Mouse (Mus musculus) kidney, adult 18-20 months (tissue): ENCODE measurements around the gene Kcnk4.

ENCODE experiments used
- DNase-seq: peaks from one replicate; pipeline ENCODE4 v3.0.0; 2021

Gene Kcnk4

DNA sequence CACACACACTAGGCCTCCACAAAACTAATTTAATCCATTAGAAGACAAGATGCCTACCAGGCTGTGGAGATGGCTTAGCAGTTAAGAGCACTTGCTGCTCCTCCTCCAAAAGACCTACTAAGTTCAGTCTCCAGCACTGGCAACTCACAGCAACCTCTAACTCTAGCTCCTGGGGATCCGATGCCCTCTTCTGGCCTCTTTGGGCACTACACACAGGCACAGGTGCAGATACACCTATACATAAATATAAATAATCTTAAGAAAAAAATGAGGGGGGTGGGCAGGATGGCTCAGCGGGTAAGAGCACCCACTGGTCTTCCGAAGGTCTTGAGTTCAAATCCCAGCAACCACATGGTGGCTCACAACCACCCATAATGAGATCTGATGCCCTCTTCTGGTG is 2.0 kb upstream of the Kcnk4 start:
- no peak for DNase-seq

DNA sequence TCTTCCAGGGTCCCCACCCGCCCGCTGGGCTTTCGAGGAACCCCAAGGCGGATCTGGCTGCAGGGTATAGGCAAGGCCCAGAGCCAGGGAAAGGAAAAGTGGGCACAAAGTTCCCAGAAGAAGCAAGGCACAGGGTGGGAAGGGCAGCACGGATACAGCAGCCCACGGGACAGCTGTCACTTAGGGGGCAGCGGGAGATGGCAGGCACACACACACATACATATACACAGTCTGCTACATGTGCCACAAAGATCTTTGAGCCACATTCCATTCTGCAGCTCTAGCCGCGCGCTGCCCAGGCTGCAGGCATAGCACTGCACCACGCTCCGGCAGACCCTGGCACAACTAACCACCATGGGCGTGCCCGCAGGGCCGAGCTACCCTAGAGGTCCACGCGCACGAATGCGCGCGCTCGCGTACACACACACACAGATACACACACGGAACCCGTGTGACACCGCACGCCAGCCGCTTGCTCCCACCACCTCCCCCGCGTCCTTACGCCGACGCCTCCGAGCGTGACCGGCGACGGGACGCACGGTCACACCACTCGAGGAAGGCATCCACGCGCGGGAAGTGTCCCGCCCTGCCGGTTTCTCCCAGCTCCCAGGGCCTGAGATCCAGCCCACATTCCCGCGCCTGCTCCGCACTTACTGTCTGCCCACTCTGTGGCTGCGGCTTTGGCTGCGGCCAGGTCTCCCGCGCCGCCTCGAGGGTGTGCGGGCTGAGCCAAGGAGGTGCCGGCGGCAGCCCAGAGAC is 700 bp downstream of the Kcnk4 start:
- peak; percentile 44 for DNase-seq

DNA sequence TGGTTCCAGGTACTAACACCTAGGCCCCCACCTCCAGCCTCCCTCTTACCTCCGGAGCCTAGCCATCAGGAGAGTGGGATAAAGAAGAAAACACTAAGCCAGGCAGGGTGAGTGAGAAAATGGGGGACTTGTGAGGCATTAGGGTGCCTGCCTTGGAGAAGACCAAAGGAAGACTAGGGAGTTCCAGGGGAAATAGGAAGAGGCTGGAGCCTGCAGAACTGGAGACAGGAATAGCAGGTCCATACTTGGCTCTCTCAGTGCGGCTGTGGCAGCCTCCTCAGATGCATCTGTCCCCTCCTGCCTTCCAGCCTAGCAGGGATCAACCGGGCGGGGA is 1.2 kb downstream of the Kcnk4 start:
- DNase-seq = no peak

DNA sequence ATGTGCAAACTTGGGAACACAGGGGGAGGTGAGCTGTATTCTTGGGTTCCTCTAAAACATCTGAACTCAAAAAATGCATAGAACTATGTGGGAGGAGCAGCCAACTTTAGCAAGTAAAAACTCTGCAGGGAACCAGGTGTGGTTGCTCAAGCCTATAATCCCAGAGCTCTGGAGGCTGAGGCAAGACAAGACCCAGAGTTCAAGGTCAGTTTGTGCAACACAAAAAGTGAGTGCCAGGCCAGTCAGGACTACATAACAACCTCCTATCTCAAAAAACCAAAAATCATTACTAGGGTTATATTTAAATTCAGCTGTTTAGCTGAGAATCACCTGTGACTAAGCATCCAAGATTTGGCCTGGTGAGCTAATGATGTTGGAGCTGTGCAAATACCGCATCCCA is 2.3 kb downstream of the Kcnk4 start:
- DNase-seq = no peak

DNA sequence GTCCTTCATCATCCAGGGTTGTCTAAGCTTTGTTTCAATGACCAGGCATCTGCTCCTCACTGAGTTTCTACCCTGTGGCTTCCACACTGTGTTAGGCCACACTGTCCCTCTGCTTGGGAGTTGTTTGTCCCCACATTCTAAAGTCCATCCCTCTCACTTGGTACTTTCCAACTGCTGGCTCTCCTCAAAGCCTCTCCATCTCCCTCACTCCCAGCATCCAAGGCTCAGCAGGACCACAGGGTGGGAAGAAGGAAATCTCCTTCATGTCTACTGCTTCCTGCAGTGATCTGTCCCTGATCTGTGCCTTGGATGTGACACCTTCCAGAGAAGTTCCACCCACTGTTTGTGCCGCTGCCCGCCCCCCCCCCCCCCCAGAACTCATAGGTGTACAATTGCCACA is 3.3 kb downstream of the Kcnk4 start:
- no peak for DNase-seq

DNA sequence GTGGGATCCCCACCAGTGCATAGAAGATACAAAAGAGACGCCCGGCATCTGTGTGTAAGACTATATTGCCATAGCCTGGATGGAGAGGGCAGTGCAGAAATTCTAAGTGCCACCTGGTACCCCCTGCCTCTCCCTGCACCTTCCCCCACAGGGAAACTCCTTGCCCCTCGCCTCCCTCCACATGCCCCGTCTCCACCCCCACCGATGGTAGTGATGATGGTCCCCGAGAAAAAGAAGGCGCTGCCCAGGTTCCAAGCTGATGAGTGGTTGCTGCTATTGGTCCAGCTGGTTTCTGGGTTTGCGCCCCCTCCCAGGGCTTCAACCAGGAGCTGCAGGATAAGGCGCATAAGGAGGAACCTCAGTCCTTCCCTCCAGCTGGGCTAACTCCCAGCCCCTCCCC is 6.2 kb downstream of the Kcnk4 start:
- DNase-seq = no peak

DNA sequence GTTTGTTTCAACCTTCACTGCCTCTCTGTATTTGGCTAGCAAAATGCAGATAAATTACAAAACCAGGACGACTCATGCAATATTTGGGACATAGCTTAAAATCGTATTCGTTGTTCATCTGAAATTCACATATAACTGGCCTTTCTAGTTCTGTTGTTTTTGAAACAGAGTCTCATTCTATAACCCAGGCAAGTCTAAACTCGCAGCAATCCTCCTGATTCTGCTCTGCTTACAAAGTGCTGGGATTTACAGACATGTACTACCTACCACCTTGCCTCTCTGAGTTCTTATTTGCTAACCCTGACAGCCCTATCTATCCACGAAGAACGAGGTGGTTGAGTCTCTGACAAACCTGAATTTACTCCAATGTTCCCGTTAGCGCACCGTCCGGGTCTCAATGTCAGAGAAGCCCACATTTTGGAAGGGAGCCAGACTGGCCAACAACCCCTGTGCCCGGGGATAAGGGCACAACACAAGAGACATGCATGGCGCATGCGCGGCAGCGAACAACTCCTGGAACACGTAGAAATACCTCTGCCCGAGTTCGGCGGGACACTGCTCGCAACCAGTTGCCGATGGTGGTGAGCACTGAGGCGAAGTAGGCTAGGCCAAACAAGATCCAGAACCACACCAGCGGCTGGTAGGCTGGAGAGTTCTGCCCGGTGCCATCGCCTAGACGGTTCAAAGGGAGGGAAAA is 7.6 kb downstream of the Kcnk4 start:
- DNase-seq = peak; percentile 63

DNA sequence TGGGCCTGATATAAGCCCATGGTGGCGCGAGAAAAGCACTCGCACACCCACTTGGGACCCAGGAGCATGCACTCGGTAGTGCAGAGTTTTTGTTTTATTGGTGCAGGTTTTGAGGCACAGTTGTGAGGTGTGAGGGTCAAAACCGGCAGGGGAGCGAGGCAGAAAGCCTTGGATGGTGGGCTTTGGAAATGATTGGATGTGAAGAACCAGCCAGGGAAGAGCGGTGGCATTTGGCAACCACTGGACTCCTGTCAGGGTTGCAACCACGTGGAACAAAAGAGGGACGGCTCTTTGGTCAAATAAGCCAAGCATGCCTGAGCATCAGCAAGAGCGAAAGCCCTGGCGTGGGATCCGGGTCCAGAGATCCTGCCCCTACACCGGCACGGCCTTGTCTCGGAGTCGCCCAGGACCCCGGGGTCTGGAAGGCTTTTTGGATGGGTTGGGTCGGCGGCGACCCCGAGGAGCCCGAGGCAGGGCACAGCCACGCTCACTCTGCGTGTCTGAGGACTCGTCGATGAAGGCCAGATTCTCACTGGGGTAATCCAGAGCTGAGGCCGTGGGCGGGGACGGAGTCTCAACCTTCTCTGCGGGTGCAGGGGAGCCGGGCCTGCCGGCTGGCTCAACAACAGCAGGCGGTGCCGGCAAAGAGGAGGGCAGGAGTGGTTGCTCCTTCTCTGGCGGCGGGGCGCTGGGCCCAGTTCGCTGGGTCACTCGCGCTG is 8.5 kb downstream of the Kcnk4 start:
- no peak for DNase-seq

DNA sequence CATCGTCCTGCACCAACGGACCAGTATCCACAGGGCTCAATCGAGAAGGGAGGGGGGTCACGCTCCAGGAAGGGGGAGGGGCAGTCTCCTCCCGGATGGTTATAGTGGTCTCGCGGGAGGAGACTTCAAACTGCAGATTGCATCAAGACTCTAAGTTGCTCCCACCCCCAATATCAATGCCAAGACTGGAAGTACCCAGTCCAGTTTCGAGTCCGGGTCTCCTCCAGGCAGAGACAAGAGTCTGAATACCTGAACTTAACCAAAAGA is 9.1 kb downstream of the Kcnk4 start, which contains the start of gene Catsperz:
Gene Catsperz (minus strand): TSS at position 74 of the 267 bp plus-strand sequence.
- no peak for DNase-seq

DNA sequence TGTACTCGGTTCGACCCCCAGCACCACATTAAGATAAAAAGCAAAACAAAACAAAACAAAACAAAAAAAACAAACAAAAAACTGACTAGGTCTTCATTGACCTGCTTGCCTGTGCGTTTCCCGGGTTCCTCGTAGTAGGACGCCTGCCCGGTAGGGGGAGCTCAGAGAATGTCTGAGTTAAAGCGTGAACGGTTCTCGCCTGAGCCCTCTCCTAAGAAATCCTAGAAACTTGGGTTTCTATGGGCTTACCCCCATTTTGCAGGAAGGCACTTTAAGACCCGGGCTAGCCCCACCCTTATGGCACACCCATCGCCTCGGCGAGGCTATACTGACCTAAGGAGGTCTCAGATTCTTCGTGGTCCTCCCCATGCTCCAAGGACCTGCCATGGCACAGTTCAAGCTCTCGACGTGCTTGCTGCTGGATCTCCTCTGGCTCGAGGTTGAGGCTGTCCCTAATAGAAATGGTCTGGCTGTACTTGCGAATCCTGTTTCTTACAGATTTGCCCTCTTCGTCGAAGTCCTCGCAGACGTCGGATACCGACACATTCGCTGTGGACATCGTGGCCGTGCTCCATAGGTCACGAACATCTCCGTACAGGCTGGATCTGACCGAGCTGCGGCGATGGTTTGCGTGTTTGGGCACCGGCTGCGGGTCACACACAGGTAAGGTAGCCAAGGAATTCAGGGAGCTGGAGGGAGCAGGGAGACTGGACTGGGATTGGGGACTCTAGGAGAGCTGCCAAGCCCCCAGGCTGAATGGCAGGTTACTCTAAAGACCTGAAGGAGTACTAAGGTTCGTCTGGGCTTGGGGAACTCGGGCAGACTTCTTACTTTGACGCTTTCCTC is 9.6 kb downstream of the Kcnk4 start:
- peak; percentile 93 for DNase-seq

DNA sequence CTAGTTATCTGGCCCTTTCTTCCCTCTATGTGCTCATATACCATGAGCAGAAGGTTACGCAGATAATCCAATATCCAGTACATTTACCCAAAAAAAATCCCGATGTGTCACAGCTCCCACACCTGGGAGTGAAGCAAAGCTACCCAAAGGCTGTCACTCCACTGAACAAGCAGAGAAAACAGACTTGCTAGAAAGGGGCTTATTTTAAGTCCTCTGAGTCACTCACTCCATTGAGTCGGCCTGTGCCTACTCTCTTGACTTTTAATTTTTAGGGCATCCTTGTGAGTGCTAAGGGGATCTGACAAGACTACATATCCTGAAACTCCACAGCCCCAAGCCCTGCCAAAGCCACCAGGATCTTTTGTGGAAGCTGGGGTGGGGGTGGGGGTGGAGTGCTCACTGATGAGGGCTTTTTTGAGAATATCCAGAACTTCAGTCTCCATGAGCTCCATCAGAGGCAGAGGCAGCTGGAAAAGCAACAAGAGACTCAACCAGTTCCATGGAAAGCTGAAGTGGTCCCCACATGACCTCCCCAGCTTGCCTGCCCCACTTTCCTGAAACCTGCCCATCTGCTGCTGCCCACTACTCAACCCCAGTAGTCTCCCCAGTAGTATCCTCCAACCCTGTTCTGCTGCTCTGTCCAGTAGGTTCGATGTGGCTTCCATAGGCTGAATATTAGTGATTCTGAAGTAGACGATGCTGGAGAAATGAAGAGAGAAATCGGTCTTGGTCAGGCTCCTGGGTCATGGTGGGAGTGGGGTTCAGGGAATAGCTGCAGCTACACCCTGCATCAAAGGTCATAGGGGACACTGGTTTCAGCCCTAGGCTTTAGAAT is 11.2 kb downstream of the Kcnk4 start:
- DNase-seq = no peak

DNA sequence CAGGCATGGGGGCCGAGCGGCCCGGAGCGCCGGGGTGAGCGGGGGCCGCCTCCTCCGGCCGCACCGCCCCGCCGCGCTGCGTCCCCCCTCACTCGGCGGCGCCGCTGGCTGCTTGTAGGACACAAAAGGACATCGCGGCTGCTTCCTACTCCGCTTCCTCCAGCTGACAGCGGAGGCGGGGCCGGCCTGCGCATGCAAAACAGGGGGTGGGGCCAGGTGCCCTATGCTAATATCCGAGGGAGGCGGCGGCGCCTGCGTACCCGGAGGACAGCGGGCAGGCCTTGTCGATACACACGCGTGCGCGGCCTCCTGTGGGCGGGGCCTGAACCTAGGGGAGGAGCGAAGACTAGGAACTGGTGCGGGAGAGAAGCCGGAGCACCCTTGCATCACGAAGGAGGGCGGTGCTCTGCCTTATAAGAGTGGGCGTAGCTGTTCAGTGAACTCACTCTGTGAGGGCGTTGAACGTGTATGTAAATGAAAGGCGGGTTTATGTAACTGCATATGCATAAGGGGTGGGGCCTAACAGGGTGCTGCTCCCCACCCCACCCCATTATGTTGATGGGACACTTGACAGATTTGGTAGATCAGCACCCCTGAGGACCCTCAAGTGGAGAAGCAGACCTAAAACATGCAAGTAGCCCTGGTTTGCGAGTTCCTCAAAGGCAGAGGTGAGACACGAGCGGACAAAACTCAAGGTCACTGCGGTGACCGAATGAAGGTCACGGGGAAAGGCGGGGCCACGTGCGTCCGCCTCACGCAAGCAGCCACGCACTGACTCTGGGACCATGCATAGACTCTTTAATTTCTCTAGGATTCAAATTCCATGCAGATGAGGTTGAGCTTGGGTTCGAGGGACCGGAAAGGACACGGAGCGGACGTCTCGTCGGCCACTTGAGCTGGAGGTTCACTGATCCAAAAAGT is 12.4 kb downstream of the Kcnk4 start, which contains the start of gene Esrra:
Gene Esrra (minus strand): TSS at position 167 of the 921 bp plus-strand sequence.
- peak; percentile 100 for DNase-seq

DNA sequence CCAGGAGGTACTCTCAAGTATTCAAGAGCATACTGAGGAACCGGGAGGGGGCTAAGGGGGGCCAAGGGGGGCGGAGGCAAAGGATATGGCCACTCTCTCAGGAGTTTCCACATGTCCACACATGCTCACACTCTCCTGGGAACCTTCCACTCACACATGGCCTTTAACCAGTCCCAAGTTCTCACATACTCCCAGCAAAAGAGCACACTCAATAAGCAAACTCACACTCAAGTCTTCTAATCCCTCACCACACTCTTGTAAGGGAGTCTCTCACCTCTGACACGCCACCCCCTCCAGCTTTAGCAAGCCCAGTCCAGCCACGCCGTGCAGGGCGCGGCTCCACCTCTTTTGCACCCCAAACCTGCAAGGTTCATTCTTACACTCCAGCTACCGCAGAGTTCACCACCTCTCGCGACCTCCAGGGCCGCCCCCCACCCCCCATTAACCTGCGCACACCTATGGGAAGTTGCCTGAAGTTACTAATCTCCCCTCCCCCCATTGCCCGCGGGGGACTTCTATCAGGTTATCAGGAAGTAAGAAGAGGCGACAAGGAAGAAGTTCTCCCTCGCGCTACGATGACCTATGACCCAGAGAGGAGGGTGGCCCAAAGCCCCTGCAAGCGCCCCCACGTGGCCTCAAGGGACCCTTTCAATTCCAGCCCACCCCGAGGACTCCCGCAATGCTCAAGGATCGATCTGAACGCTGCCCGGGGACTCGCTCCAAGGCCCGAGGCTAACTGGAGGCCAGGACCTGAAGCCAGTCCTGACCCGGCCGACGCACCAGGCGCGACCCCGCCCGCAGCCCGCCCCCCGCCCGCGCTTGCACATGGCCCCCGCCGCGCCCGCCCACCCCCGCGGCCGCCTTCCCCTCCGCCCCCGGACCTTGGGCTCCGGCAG is 13.3 kb downstream of the Kcnk4 start:
- DNase-seq = no peak

DNA sequence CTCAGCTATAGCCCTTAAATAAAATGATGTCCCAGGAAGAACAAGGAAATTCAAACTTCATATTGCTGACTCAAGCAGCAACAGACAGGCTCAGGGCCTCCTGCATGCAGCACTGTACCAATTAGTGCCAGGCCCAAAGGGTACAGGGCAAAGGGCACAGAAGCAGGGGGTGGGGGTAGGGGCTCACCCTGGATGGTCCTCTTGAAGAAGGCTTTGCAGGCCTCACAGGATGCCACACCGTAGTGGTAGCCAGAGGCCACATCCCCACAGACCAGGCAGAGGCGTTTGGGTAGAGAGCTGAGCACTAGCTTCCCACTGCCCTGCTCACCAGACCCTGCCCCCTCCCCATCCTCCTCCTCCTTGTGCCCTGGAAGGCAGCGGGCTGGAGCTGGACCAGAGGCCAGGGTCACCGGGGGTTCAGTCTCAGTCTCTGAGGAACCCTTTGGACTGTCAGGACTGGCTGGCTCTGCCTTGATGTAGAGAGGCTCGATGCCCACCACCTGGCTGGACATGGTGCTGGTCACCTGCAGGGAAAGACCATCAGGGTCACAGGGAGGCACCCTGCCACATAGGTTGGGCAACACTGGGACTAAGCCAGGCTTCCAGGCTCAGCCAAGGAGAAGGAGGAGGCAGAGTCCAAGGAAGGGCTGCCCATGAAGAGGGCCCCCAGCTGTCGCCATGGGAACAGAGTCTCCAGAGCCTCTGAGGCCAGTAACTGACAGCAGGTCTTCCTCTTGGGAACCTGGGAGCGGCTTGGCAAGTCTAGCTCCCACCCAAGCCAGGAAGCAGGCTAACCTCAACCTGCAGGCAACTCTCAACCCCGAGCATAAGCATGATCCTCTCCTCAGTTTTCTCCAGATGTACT is 14.2 kb downstream of the Kcnk4 start:
- DNase-seq = peak; percentile 75

DNA sequence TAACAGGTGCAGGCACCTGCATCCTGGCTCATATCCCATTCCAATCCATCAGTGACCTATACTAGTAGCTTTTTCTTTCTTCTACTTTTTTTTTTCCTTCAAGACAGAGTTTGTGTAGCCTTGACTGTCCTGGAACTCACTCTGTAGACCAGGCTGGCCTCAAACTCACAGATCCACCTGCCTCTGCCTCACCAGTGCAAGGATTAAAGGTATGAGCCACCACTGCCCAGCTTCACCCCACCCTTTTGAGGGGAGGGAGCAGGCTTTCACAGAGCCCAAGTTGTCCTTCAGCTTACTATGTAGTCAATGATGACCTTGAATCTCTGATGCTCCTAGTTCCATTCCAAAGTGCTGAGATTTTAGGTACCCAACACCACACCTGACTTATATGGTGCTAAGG is 14.9 kb downstream of the Kcnk4 start:
- DNase-seq = no peak

DNA sequence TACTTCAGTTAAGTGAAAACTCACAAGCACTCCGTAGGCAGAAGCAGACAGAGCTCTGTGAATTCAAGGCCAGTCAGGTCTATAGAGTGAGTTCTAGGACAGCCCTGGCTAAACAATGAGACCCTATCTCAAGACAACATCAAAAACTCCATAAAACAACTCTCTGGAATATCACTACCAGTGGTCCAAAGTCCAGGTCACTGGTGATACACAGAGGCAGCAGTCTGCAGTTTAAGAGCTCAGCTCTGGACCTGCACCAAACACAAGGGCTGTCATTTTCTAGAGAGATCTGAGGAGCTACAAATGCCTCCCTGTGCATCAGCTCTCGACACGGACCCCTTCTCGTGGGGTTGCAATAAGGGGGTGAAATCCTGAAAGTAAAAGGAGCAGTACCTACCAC is 16.0 kb downstream of the Kcnk4 start:
- no peak for DNase-seq

DNA sequence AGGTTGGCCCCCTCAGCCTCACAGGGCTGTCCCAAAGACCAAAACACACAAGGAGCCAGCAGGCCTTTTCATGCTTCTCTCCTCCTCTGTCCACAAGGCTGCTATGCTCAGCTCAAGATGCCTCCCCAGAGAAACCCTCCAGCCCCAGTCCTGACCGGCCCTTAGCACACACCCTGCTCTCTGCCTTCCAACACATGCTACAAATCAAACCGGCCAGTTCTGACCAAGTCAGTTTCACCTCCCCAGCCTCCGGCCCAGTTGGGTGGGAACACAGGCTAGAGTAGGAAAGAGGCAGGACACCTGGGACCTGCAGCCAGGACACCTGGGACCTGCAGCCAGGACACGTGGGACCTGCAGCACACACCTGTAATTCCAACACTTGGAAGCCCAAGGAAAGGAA is 17.8 kb downstream of the Kcnk4 start:
- DNase-seq = no peak

DNA sequence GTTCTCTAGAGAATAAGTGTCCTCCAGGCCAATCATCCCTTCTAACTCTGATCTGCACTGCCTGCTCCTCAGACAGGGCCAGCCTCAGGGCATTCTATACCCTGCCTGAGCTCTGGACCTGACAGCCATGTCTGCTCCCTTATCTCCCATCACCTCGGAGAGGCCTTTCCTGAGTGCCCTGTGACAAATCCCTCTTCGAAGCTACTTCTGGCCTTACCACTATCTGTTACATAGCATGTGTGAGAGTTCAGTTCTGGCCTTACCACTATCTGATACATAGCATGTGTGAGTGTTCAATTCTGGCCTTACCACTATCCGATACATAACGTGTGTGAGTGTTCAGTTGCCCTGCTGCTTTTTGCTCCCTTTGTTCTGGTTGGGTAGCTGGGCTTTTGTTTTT is 19.0 kb downstream of the Kcnk4 start:
- DNase-seq = no peak

DNA sequence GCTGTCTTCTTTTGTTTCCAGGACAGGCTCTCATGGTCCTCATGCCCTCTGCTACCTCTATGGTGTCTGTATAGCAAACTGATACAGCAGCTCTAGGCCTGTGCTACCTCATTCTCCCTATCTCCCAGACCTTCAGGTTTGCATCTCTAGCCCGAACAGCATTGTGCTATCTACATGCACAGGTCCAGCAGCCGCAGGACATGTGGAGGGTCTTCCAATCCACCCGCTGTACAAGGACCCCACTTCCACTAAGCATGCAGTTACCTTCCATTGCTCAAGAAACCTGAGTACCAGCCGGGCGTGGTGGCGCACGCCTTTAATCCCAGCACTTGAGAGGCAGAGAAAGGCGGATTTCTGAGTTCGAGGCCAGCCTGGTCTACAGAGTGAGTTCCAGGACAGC is 19.8 kb downstream of the Kcnk4 start:
- no peak for DNase-seq
